In the genomic region with DNA sequence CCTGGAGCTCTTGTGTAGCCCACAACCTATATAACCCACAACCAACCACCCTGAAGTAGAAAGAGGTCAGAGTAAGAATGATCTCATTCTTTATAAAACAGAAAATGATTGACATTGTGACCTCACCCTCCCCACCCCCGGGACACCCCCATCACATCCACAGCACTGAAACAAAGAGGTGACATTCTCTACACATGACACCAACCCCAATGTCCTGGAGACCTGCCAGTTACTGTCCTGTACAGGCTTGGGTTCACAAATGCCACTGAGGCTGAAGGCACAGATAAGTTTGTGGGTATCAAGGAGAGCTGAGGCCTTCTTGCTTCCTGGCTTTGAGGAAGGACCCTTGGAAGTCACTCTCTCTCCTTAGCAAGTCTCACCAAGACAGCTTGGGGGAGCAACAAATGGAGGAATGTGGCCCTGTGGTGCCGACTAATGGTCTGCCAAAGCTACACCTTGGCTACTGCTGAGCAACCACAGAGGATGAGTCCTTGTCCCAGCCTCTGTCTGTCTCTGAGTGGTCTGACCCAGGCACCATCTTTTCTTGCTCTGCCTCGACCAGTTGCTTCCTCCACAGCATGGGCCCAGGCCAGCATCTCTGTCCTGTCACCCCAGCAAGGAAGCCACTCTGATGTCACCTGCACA, we compare ENCODE assay signal across 30 mouse cellular contexts. TPM values are rescaled to one million over a fixed set of nuclear protein-coding genes. Genes with fewer than 3 reads are reported as not detected.
"Had no signal": no experiment of that assay in that cellular context is flagged by ENCODE, and none has a peak within 500 bp of the region (broad histone marks: within the 10 kb centered on the region; RNA-seq: fewer than 3 reads in every experiment).

No protein-coding gene starts in this region.

- H3K27ac ChIP-seq: gastrocnemius, adult 2 months; heart, adult 2 months; heart, embryonic 13.5 days; heart, embryonic 15.5 days; hindbrain, embryonic 13.5 days; hindbrain, embryonic 15.5 days; hindbrain, postnatal 0 days; layer of hippocampus, adult 2 months; limb, embryonic 13.5 days; limb, embryonic 15.5 days; liver, embryonic 12.5 days; liver, embryonic 14.5 days had no signal

- H3K4me3 ChIP-seq: gastrocnemius, adult 2 months; heart, adult 2 months; heart, embryonic 13.5 days; heart, embryonic 15.5 days; hindbrain, embryonic 13.5 days; hindbrain, embryonic 15.5 days; layer of hippocampus, adult 2 months; limb, embryonic 13.5 days; limb, embryonic 15.5 days; liver, embryonic 12.5 days had no signal

- DNase-seq: gastrocnemius, adult 2 months; gastrocnemius, postnatal 14 days; gastrocnemius, postnatal 36 days; heart, adult 11 months; heart, adult 2 months; heart, postnatal 14 days; heart, postnatal 36 days; kidney, adult 18-20 months; kidney, adult 8-10 months; kidney, postnatal 10 days; kidney, postnatal 25 days; kidney, postnatal 4 days; layer of hippocampus, adult 9-11 months; layer of hippocampus, postnatal 36 days; left cerebral cortex, postnatal 4 days; lung, adult 18-20 months had no signal

- H3K4me1 ChIP-seq: hindbrain, embryonic 15.5 days had no signal

- H3K27me3 ChIP-seq: heart, embryonic 13.5 days; heart, embryonic 15.5 days; hindbrain, embryonic 13.5 days; hindbrain, embryonic 15.5 days; limb, embryonic 13.5 days; limb, embryonic 15.5 days; liver, embryonic 12.5 days had no signal

RNA-seq across cellular contexts. Expression of a gene that starts 46.2 kb away (rescaled TPM):
- polyA plus RNA-seq: heart, embryonic 11.5 days; heart, embryonic 15.5 days; heart, postnatal 0 days; hindbrain, embryonic 13.5 days; hindbrain, embryonic 15.5 days; hindbrain, postnatal 0 days; kidney, embryonic 14.5 days; limb, embryonic 11.5 days had no signal

RNA-seq across cellular contexts. Expression of a gene that starts 46.5 kb away (rescaled TPM):
- polyA plus RNA-seq: liver, embryonic 12.5 days had no signal
